Mouse (Mus musculus) stomach, embryonic 15.5 days (tissue): ENCODE measurements around the gene Wdr31. TPM values are rescaled to one million over a fixed set of nuclear protein-coding genes. Genes with fewer than 3 reads are reported as not detected.
A peak's percentile ranks its signal among the peaks of the same experiment; 100 is the strongest.
"Not testable (repeated sequence)": the region's sequence is repeated elsewhere in the genome, so short reads cannot be mapped to it uniquely, and the experiment has no call there.

ENCODE experiments used
- ATAC-seq: fragments of 200-750 bp; cut with Nextera tagmentation; 2 replicates; pipeline ENCODE4 v1.8.0; 2017; ENCODE audit warnings: low read depth, moderate number of reproducible peaks, moderate TSS enrichment; ENCODE audit not compliant: insufficient read depth, low FRiP score
- H3K27ac ChIP-seq: fragments of 300-500 bp; sonication (generic); 2 replicates; pipeline ENCODE4 v1.5.1; 2015; ENCODE audit warnings: mild to moderate bottlenecking, inconsistent platforms
- H3K27me3 ChIP-seq: fragments of 300-500 bp; sonication (generic); replicated peaks from 2 replicates; pipeline ENCODE4 v1.6.1; 2015; ENCODE audit warnings: inconsistent platforms
- H3K36me3 ChIP-seq: fragments of 300-500 bp; sonication (generic); 2 replicates; pipeline ENCODE4 v1.6.1; 2015; ENCODE audit warnings: inconsistent platforms
- H3K4me1 ChIP-seq: fragments of 300-500 bp; sonication (generic); 2 replicates; pipeline ENCODE4 v1.6.1; 2015; ENCODE audit warnings: inconsistent platforms
- H3K4me2 ChIP-seq: fragments of 300-500 bp; sonication (generic); 2 replicates; pipeline ENCODE4 v1.6.1; 2015; ENCODE audit warnings: mild to moderate bottlenecking, inconsistent platforms
- H3K4me3 ChIP-seq: fragments of 300-500 bp; sonication (generic); replicated peaks from 2 replicates; pipeline ENCODE4 v1.5.1; 2015; ENCODE audit warnings: inconsistent platforms
- H3K9ac ChIP-seq: fragments of 300-500 bp; sonication (generic); 2 replicates; pipeline ENCODE4 v1.6.1; 2015; ENCODE audit warnings: inconsistent platforms
- H3K9me3 ChIP-seq: fragments of 300-500 bp; sonication (generic); 2 replicates; pipeline ENCODE4 v1.6.1; 2016; ENCODE audit warnings: inconsistent platforms
- WGBS: fragments of 180-500 bp; shearing (Covaris S2); methylation state at CpG from one replicate; pipeline ENCODE4 v1.1.7; 2015; 5-methylcytosine and 5-hydroxymethylcytosine counted together
- polyA plus RNA-seq: library from polyadenylated mRNA; unstranded; fragments of >200 nt; fragmentation: Nextera tagmentation; extraction: Ambion mirVana; gene quantifications from 2 replicates; pipeline ENCODE4 v1.2.1, GENCODE M21; 2015

Gene Wdr31
- polyA plus RNA-seq, 1 experiment from 2014 or later, result 6.2 TPM

- H3K4me2 ChIP-seq, result no peak overlapping the region
- H3K27me3 ChIP-seq, result no peaks in the 10 kb centered on the region
- H3K36me3 ChIP-seq, result 0 out of 2 replicates have a peak, but pooled peaks cover 2% of the 10 kb centered on the region
- H3K9me3 ChIP-seq, result no peaks in the 10 kb centered on the region
- no peaks in the 10 kb centered on the region for H3K4me1 ChIP-seq
- H3K4me3 ChIP-seq, result no peak overlapping the region
- H3K27ac ChIP-seq, result no peak overlapping the region
- 70% methylated on average over 2 of the region's 2 CpGs for WGBS
- H3K9ac ChIP-seq, result no peak overlapping the region
- ATAC-seq, result no peak
Measured at GRCm38 (mm10) chr4:62492682-62493081, 22.0 kb upstream of the Wdr31 start.

GRCm38 (mm10) chr4:62487914-62488313 lies 17.2 kb upstream of the Wdr31 start:
- Histone ChIP-seq H3K27me3 (no peaks in the 10 kb centered on the region), H3K4me1 (no peaks in the 10 kb centered on the region; the same call in 1 of the 2 replicates), H3K27ac (no peak overlapping the region), H3K4me2 (no peak overlapping the region), H3K9ac (no peak overlapping the region), H3K9me3 (no peaks in the 10 kb centered on the region), H3K36me3 (no peaks in the 10 kb centered on the region), H3K4me3 (no peak overlapping the region)
- WGBS, result 94% methylated on average over 2 of the region's 2 CpGs
- ATAC-seq, result no peak

GRCm38 (mm10) chr4:62487172-62487571 lies 16.5 kb upstream of the Wdr31 start:
- H3K9me3 ChIP-seq, result no peaks in the 10 kb centered on the region
- no peaks in the 10 kb centered on the region for H3K36me3 ChIP-seq
- no peak for ATAC-seq
- no peak overlapping the region for H3K9ac ChIP-seq
- WGBS, result 83% methylated on average over 5 of the region's 5 CpGs
- H3K4me2 ChIP-seq, result no peak overlapping the region
- H3K4me1 ChIP-seq, result no peaks in the 10 kb centered on the region; the same call in 1 of the 2 replicates
- no peaks in the 10 kb centered on the region for H3K27me3 ChIP-seq
- H3K27ac ChIP-seq, result no peak overlapping the region
- no peak overlapping the region for H3K4me3 ChIP-seq

GRCm38 (mm10) chr4:62486162-62486696 lies 15.5 kb upstream of the Wdr31 start:
- Histone ChIP-seq H3K4me1 (no peaks in the 10 kb centered on the region; the same call in 1 of the 2 replicates), H3K4me2 (no peak overlapping the region), H3K27me3 (no peaks in the 10 kb centered on the region), H3K9me3 (no peaks in the 10 kb centered on the region), H3K9ac (no peak overlapping the region), H3K27ac (no peak overlapping the region), H3K36me3 (no peaks in the 10 kb centered on the region), H3K4me3 (no peak overlapping the region)
- WGBS, result 90% methylated on average over 15 of the region's 15 CpGs
- ATAC-seq, result no peak

- Histone ChIP-seq H3K9me3 (no peaks in the 10 kb centered on the region), H3K4me1 (no peaks in the 10 kb centered on the region; the same call in 1 of the 2 replicates), H3K4me2 (no peak overlapping the region), H3K27me3 (no peaks in the 10 kb centered on the region), H3K36me3 (no peaks in the 10 kb centered on the region), H3K27ac (peak overlapping the region; percentile 51; the same call in 1 of the 2 replicates), H3K4me3 (no peak overlapping the region), H3K9ac (no peak overlapping the region)
- ATAC-seq, result no peak
- 82% methylated on average over 8 of the region's 8 CpGs for WGBS
Measured at GRCm38 (mm10) chr4:62485450-62486161, 14.9 kb upstream of the Wdr31 start.

GRCm38 (mm10) chr4:62484928-62485327 lies 14.2 kb upstream of the Wdr31 start:
- Histone ChIP-seq H3K4me3 (no peak overlapping the region), H3K9me3 (no peaks in the 10 kb centered on the region), H3K36me3 (no peaks in the 10 kb centered on the region), H3K27me3 (no peaks in the 10 kb centered on the region), H3K9ac (no peak overlapping the region), H3K4me2 (no peak overlapping the region), H3K4me1 (no peaks in the 10 kb centered on the region; the same call in 1 of the 2 replicates), H3K27ac (peak overlapping the region; percentile 51; the same call in 1 of the 2 replicates)
- ATAC-seq, result no peak
- 75% methylated on average over 3 of the region's 3 CpGs for WGBS

GRCm38 (mm10) chr4:62480709-62481605 lies 10.3 kb upstream of the Wdr31 start:
- 37% methylated on average over 10 of the region's 10 CpGs for WGBS
- Histone ChIP-seq H3K27me3 (no peaks in the 10 kb centered on the region), H3K4me1 (no peaks in the 10 kb centered on the region), H3K36me3 (no peaks in the 10 kb centered on the region), H3K9ac (no peak overlapping the region), H3K4me3 (peak overlapping the region; percentile 54), H3K27ac (peak overlapping the region; percentile 44; the same call in 1 of the 2 replicates), H3K4me2 (peak overlapping the region; percentile 82), H3K9me3 (no peaks in the 10 kb centered on the region)
- ATAC-seq, result 0 out of 2 replicates have a peak, but pooled peaks have one; percentile 9

- H3K4me3 ChIP-seq, result peak within 1 kb of the TSS; percentile 54
- peak within 1 kb of the TSS; percentile 82 for H3K4me2 ChIP-seq
- 3% methylated on average over 71 of the region's 71 CpGs for WGBS
- H3K9ac ChIP-seq, result no peak within 1 kb of the TSS
- H3K27me3 ChIP-seq, result no peaks in the 10 kb centered on the region
- no peaks in the 10 kb centered on the region for H3K4me1 ChIP-seq
- ATAC-seq, result peak; percentile 91
- H3K27ac ChIP-seq, result peak within 1 kb of the TSS; percentile 67
- no peaks in the 10 kb centered on the region for H3K36me3 ChIP-seq
- H3K9me3 ChIP-seq, result no peaks in the 10 kb centered on the region
Measured at GRCm38 (mm10) chr4:62479937-62480708, 9.4 kb upstream of the Wdr31 start, which contains the start of gene Bspry. Gene Bspry (plus strand): TSS chr4:62480053.

GRCm38 (mm10) chr4:62479593-62479936 lies 8.9 kb upstream of the Wdr31 start:
- H3K4me1 ChIP-seq, H3K27me3 ChIP-seq, H3K9ac ChIP-seq, H3K27ac ChIP-seq, H3K9me3 ChIP-seq, ATAC-seq, H3K36me3 ChIP-seq: not testable (repeated sequence)
- Histone ChIP-seq H3K4me2 (peak overlapping the region; percentile 82), H3K4me3 (peak overlapping the region; percentile 54)
- WGBS, result 11% methylated on average over 11 of the region's 11 CpGs

- no peak overlapping the region for H3K9ac ChIP-seq
- H3K4me3 ChIP-seq, result no peak overlapping the region
- ATAC-seq, result no peak
- no peaks in the 10 kb centered on the region for H3K36me3 ChIP-seq
- 75% methylated on average over 6 of the region's 6 CpGs for WGBS
- H3K27ac ChIP-seq, result peak overlapping the region; percentile 52; the same call in 1 of the 2 replicates
- no peaks in the 10 kb centered on the region for H3K27me3 ChIP-seq
- no peaks in the 10 kb centered on the region for H3K9me3 ChIP-seq
- no peak overlapping the region for H3K4me2 ChIP-seq
- no peaks in the 10 kb centered on the region for H3K4me1 ChIP-seq
Measured at GRCm38 (mm10) chr4:62477542-62478244, 7.0 kb upstream of the Wdr31 start.

- 79% methylated on average over 6 of the region's 6 CpGs for WGBS
Measured at GRCm38 (mm10) chr4:62475793-62476192, 5.1 kb upstream of the Wdr31 start.

More at GRCm38 (mm10) chr4:62475793-62476192, 5.1 kb upstream of the Wdr31 start:
- no peak for ATAC-seq
- Histone ChIP-seq H3K9me3 (no peaks in the 10 kb centered on the region), H3K4me3 (no peak overlapping the region), H3K4me1 (no peaks in the 10 kb centered on the region), H3K9ac (no peak overlapping the region), H3K27ac (no peak overlapping the region), H3K27me3 (no peaks in the 10 kb centered on the region), H3K4me2 (no peak overlapping the region), H3K36me3 (no peaks in the 10 kb centered on the region)
